Mouse (Mus musculus) kidney, postnatal 4 days (tissue): Measurements from ENCODE around the gene Cdcp2.
"Not testable (repeated sequence)": the region's sequence is repeated elsewhere in the genome, so short reads cannot be mapped to it uniquely, and the experiment has no call there.

Experiments used
- DNase-seq, 2 experiments: peaks; one replicate each; pipeline ENCODE4 v3.0.0; 2021; ENCODE audit warnings: mixed read lengths in 2 of 2

The Cdcp2 gene

GRCm38 (mm10) chr4:107094484-107095187, 2.1 kb upstream of the Cdcp2 start:
- no peak for DNase-seq

- DNase-seq, result no peak
Observed at GRCm38 (mm10) chr4:107096043-107096442, 648 bp upstream of the Cdcp2 start.

- peak; percentile 28 to 47 for DNase-seq
Observed at GRCm38 (mm10) chr4:107097871-107098270, 1.2 kb downstream of the Cdcp2 start.

GRCm38 (mm10) chr4:107098375-107098774, 1.7 kb downstream of the Cdcp2 start:
- DNase-seq, result no peak

- DNase-seq, result no peak
Observed at GRCm38 (mm10) chr4:107098791-107099525, 2.3 kb downstream of the Cdcp2 start.

- no peak for DNase-seq
Observed at GRCm38 (mm10) chr4:107102220-107102619, 5.5 kb downstream of the Cdcp2 start.

- DNase-seq, result no peak
Observed at GRCm38 (mm10) chr4:107106777-107107176, 10.1 kb downstream of the Cdcp2 start.

GRCm38 (mm10) chr4:107108291-107108731, 11.6 kb downstream of the Cdcp2 start:
- DNase-seq, result peak; percentile 60 to 68

GRCm38 (mm10) chr4:107109181-107109580, 12.5 kb downstream of the Cdcp2 start:
- not testable (repeated sequence) for DNase-seq

GRCm38 (mm10) chr4:107114278-107114677, 17.6 kb downstream of the Cdcp2 start:
- peak in 1 of 2 experiments; percentile 50 for DNase-seq

GRCm38 (mm10) chr4:107117741-107118385, 21.2 kb downstream of the Cdcp2 start:
- no peak for DNase-seq

- no peak for DNase-seq
Observed at GRCm38 (mm10) chr4:107119056-107119455, 22.4 kb downstream of the Cdcp2 start.

GRCm38 (mm10) chr4:107120676-107121075, 24.0 kb downstream of the Cdcp2 start:
- DNase-seq, result no peak

- peak; percentile 71 to 79 for DNase-seq
Observed at GRCm38 (mm10) chr4:107121165-107121943, 24.7 kb downstream of the Cdcp2 start.

GRCm38 (mm10) chr4:107124376-107124775, 27.7 kb downstream of the Cdcp2 start:
- no peak for DNase-seq

GRCm38 (mm10) chr4:107125101-107125500, 28.4 kb downstream of the Cdcp2 start:
- no peak for DNase-seq

- no peak for DNase-seq
Observed at GRCm38 (mm10) chr4:107126389-107126788, 29.7 kb downstream of the Cdcp2 start.

GRCm38 (mm10) chr4:107126891-107127524, 30.3 kb downstream of the Cdcp2 start:
- DNase-seq, result no peak

GRCm38 (mm10) chr4:107127901-107128669, 31.4 kb downstream of the Cdcp2 start:
- DNase-seq, result no peak

- no peak for DNase-seq
Observed at GRCm38 (mm10) chr4:107129373-107129772, 32.7 kb downstream of the Cdcp2 start.

GRCm38 (mm10) chr4:107130534-107130933, 33.8 kb downstream of the Cdcp2 start:
- DNase-seq, result peak; percentile 67 to 79
